Mouse (Mus musculus) liver, postnatal 0 days (tissue): ENCODE measurements around the gene Pip4k2a.

ENCODE experiments used
- CTCF ChIP-seq: sonication (generic); IDR thresholded peaks from 2 replicates; pipeline ENCODE4 v1.5.1; 2016; ENCODE audit warnings: antibody characterized with exemption, low read depth
- EP300 ChIP-seq: IDR thresholded peaks from 2 replicates; pipeline ENCODE4 v1.6.1; 2016; ENCODE audit warnings: antibody characterized with exemption, low read depth, mild to moderate bottlenecking

GRCm38 (mm10) chr2:18943930-18944329 lies 54.0 kb downstream of the Pip4k2a start:
- TF ChIP-seq CTCF (no peak), EP300 (no peak)
